Mouse (Mus musculus): ENCODE data around the gene Prrx2.

- no peak for TF ChIP-seq GATA1 (IDR thresholded peaks at IDR 0.05; ENCODE audit: borderline replicate concordance, low read length)
- no peak for TF ChIP-seq FLI1 (IDR thresholded peaks at IDR 0.05; ENCODE audit: low read length)
Observed at GRCm38 (mm10) chr2:30923099-30923498, 88.3 kb downstream of the Prrx2 start.

Data from megakaryocyte, embryonic 14.5 days (primary cell).